Mouse (Mus musculus) hindbrain, embryonic 15.5 days (tissue): ENCODE measurements at regions not wholly inside any gene's neighbourhood (a gene's known extent, or its start where the extent isn't known, plus 50 kb on each side); places are given as distances from the start of the nearest gene placed in this dataset.
A peak's percentile ranks its signal among the peaks of the same experiment; 100 is the strongest.

ENCODE experiments used
- ATAC-seq: fragments of 200-750 bp; cut with Nextera tagmentation; 2 replicates; pipeline ENCODE4 v1.8.0; 2017; ENCODE audit warnings: low read depth, moderate number of reproducible peaks, moderate TSS enrichment; ENCODE audit not compliant: low FRiP score
- H3K27ac ChIP-seq: fragments of 300-500 bp; sonication (generic); replicated peaks from 2 replicates; pipeline ENCODE4 v1.5.1; 2015; ENCODE audit warnings: mild to moderate bottlenecking, inconsistent platforms
- H3K27me3 ChIP-seq: fragments of 300-500 bp; sonication (generic); 2 replicates; pipeline ENCODE4 v1.6.1; 2015; ENCODE audit warnings: control low read depth, inconsistent platforms
- H3K36me3 ChIP-seq: fragments of 300-500 bp; sonication (generic); 2 replicates; pipeline ENCODE4 v1.6.1; 2015; ENCODE audit warnings: control low read depth, inconsistent platforms
- H3K4me1 ChIP-seq: fragments of 300-500 bp; sonication (generic); replicated peaks from 2 replicates; pipeline ENCODE4 v1.6.1; 2015; ENCODE audit warnings: control low read depth, inconsistent platforms
- H3K4me2 ChIP-seq: fragments of 300-500 bp; sonication (generic); 2 replicates; pipeline ENCODE4 v1.6.1; 2015; ENCODE audit warnings: moderate library complexity, mild to moderate bottlenecking, inconsistent platforms
- H3K4me3 ChIP-seq: fragments of 300-500 bp; sonication (generic); 2 replicates; pipeline ENCODE4 v1.5.1; 2015; ENCODE audit warnings: mild to moderate bottlenecking, inconsistent platforms
- H3K9ac ChIP-seq: fragments of 300-500 bp; sonication (generic); 2 replicates; pipeline ENCODE4 v1.6.1; 2015; ENCODE audit warnings: inconsistent platforms
- H3K9me3 ChIP-seq: fragments of 300-500 bp; sonication (generic); 2 replicates; pipeline ENCODE4 v1.6.1; 2016; ENCODE audit warnings: control low read depth, inconsistent platforms
- WGBS: fragments of 180-500 bp; shearing (Covaris S2); methylation state at CpG from one replicate; pipeline ENCODE4 v1.1.7; 2015; 5-methylcytosine and 5-hydroxymethylcytosine counted together

DNA sequence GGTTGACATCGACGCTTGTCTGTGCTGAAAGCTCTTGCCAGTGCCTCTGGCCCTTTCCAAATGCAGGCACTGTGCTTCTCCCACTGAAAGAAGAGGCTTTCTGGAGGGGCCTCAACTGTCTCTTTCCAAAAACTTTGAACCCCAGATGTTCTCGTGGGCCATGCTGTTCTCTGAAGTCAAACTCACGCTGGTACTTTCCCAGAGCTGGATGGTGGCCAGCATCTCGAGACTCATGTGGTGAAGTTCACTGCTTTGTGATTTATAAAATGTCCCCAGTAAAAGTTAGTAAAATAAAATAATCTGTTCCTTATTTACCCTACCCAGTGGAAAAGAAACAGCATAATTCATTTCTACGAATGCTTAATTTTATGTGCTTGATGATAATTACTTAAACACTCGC lies 180.4 kb upstream of the Lyplal1 start:
- no peaks in the 10 kb centered on the region for H3K4me1 ChIP-seq
- 73% methylated on average over 7 of the region's 7 CpGs for WGBS
- no peaks in the 10 kb centered on the region for H3K9me3 ChIP-seq
- no peak overlapping the region for H3K4me3 ChIP-seq
- H3K36me3 ChIP-seq, result no peaks in the 10 kb centered on the region
- H3K9ac ChIP-seq, result no peak overlapping the region
- H3K4me2 ChIP-seq, result no peak overlapping the region
- no peak overlapping the region for H3K27ac ChIP-seq
- no peak for ATAC-seq
- H3K27me3 ChIP-seq, result 0 out of 2 replicates have a peak, but pooled peaks cover 3% of the 10 kb centered on the region

DNA sequence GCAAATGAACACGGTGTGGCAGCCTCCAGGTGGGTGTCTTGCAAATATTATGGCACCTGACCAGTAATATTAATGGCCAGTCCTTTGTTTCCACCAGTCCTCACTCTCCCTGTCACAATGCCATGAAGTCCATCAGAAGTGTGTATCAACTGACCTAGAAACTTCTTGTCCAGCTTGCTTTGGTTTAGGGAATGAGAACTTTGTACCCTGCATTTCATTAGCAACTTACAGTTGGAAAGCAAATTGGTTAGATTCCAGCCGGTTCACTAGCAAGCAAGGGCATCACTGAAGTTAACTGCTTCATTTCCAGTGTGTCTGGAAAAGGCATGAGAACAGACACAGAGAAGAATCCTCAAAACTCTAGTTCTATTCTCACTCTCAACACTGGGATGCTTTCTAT lies 178.1 kb upstream of the Lyplal1 start:
- H3K4me3 ChIP-seq, result no peak overlapping the region
- no peak overlapping the region for H3K4me2 ChIP-seq
- no peaks in the 10 kb centered on the region for H3K36me3 ChIP-seq
- ATAC-seq, result no peak
- H3K27me3 ChIP-seq, result 0 out of 2 replicates have a peak, but pooled peaks cover 3% of the 10 kb centered on the region
- no peak overlapping the region for H3K27ac ChIP-seq
- WGBS, result 71% methylated on average over 2 of the region's 2 CpGs
- H3K9me3 ChIP-seq, result no peaks in the 10 kb centered on the region
- H3K4me1 ChIP-seq, result no peaks in the 10 kb centered on the region
- no peak overlapping the region for H3K9ac ChIP-seq

DNA sequence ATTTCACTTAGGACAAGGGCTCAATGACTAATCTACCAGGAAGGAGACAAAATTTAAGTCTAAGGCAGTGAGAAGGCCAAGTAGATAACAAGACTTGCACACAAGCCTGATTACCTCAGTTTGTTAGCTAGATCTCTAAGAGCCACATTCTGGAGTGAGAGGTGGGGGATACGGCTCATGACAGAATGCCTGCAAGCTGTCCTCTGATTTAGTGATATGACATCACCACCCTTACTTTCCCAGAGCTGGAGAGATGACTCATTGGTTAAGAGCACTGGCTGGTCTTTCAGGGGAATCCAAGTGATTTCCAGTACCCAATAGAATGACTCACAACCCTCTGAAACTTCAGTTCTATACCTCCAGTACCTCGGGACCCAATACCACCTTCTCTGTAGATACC lies 177.5 kb upstream of the Lyplal1 start:
- WGBS, result 87% methylated on average over 2 of the region's 2 CpGs
- no peak for ATAC-seq
- H3K27me3 ChIP-seq, result 0 out of 2 replicates have a peak, but pooled peaks cover 3% of the 10 kb centered on the region
- H3K36me3 ChIP-seq, result no peaks in the 10 kb centered on the region
- H3K4me2 ChIP-seq, result no peak overlapping the region
- no peaks in the 10 kb centered on the region for H3K4me1 ChIP-seq
- no peak overlapping the region for H3K9ac ChIP-seq
- H3K27ac ChIP-seq, result no peak overlapping the region
- H3K4me3 ChIP-seq, result no peak overlapping the region
- no peaks in the 10 kb centered on the region for H3K9me3 ChIP-seq

DNA sequence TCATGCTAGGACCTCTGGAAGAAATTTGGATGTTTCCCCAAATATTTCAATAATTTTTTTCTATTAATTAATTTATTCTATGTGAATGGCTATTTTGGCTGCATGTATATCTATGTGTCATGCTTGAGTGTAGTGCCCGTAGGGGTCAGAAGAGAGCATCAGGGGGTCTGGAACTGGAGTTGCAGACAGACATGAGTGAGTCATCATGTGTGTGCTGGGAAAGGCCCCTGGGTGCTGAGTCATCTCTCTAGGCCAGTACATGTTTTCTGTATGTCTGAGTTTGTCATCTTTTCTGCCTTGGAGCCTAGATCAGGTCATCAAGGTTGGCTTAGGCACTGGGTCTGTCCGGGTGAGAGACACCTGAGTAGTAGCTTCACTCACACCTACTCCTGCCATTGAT lies 172.0 kb upstream of the Lyplal1 start:
- Histone ChIP-seq H3K9me3 (no peaks in the 10 kb centered on the region), H3K27me3 (no peaks in the 10 kb centered on the region), H3K4me2 (no peak overlapping the region), H3K27ac (no peak overlapping the region), H3K9ac (no peak overlapping the region), H3K36me3 (no peaks in the 10 kb centered on the region), H3K4me1 (no peaks in the 10 kb centered on the region), H3K4me3 (no peak overlapping the region)
- no peak for ATAC-seq
- 92% methylated on average over 2 of the region's 2 CpGs for WGBS

DNA sequence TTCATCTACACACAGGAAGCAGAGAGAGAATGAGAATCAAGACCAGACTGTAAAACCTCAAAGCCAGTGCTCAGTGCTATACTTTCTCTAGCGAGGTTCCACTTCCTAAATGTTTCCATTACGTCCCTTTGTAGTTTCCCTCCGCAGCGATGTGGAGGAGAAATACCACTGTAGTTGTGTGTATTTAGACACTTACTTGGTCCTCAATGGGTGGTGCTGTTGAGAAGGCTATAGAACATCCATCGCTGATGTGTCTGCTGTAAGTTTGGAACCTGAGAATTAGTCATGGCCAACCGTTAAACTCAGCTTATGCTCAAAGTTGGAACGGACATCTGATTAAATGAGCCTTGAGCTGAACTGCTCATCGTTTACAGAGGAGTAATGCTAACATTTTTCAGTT lies 170.7 kb upstream of the Lyplal1 start:
- Histone ChIP-seq H3K4me1 (no peaks in the 10 kb centered on the region), H3K9me3 (no peaks in the 10 kb centered on the region), H3K27ac (no peak overlapping the region), H3K4me2 (no peak overlapping the region), H3K27me3 (no peaks in the 10 kb centered on the region), H3K9ac (no peak overlapping the region), H3K4me3 (no peak overlapping the region), H3K36me3 (no peaks in the 10 kb centered on the region)
- no peak for ATAC-seq
- 82% methylated on average over 8 of the region's 8 CpGs for WGBS

DNA sequence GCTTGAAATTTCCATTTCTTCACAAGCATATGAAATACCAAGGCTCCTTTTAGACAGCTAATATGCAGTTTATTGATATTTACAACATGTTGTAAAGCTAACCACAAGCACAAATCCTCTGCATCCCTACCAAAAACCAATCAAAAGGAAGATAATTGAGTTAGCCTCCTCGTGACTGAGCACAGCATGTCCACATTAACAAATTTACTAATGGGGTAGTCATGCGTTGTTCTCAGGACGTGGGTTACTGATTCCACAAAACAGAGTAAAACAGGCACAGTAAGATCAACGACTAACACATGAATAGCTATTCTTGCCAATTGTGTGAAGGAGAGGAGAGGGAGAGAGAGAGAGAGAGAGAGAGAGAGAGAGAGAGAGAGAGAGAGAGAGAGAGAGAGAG lies 169.3 kb upstream of the Lyplal1 start:
- Histone ChIP-seq H3K4me1 (no peaks in the 10 kb centered on the region), H3K27me3 (no peaks in the 10 kb centered on the region)

DNA sequence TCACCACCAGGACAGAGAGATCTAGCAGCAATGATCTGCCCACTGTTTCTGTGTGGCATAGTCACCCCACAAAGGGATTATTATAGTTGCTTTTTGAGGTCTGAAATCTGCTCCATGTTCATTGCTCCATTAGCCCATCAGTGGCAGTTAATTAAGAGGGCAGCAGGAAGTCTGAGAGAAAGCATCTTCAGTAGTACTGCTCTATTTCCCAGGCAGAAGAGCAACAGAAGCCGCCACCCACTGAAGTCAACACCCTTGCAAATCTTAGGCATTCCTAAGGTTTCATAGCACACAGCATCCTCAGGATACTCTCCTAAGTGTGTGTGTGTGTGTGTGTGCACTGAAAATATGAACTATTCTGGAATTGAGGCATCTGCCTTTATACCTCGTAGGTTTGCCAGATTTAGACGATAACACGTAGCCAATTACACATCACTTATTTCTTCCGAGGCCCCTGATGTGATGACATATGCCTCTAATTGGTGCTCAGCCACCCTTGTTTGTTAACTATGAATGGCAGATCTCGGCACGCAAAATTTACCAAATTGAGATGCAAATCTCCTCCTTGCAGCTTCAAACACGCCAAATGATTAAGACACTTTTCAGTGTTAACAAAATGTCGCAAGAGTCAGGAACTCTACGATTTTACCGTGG lies 161.0 kb upstream of the Lyplal1 start:
- no peak for ATAC-seq
- H3K4me2 ChIP-seq, result peak overlapping the region; percentile 46
- no peaks in the 10 kb centered on the region for H3K27me3 ChIP-seq
- H3K9me3 ChIP-seq, result no peaks in the 10 kb centered on the region
- 0 out of 2 replicates have a peak, but pooled peaks cover 4% of the 10 kb centered on the region for H3K4me1 ChIP-seq
- no peak overlapping the region for H3K9ac ChIP-seq
- WGBS, result 27% methylated on average over 11 of the region's 11 CpGs
- peak overlapping the region; percentile 25 for H3K4me3 ChIP-seq
- H3K27ac ChIP-seq, result no peak overlapping the region
- no peaks in the 10 kb centered on the region for H3K36me3 ChIP-seq

More for the DNA sequence above, 169.3 kb upstream of the Lyplal1 start:
- no peak overlapping the region for H3K4me2 ChIP-seq
- no peaks in the 10 kb centered on the region for H3K36me3 ChIP-seq
- WGBS, result 24% methylated on average over 4 of the region's 4 CpGs
- H3K9me3 ChIP-seq, result no peaks in the 10 kb centered on the region
- no peak overlapping the region for H3K4me3 ChIP-seq
- H3K27ac ChIP-seq, result no peak overlapping the region
- no peak for ATAC-seq
- no peak overlapping the region for H3K9ac ChIP-seq

DNA sequence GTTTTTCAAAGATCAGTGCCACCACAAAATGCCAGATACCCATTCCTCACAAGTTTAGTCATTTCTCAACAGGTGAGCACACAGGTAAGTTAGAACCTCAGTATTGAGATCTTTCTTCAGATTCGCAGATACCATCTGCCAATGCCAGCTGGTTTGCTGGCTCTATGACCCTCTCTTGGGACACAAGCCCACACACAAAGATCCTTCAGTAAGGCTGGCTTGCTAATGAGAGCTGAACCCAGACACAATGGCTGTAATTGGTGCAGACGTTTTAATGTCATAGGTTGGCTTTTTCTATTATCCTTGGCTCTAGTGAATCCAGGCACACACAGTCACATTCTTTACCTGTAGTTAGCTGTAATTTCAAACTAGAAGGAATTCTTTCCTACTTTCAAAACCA lies 154.3 kb upstream of the Lyplal1 start:
- Histone ChIP-seq H3K9me3 (no peaks in the 10 kb centered on the region), H3K36me3 (no peaks in the 10 kb centered on the region), H3K4me2 (no peak overlapping the region), H3K9ac (no peak overlapping the region), H3K4me1 (no peaks in the 10 kb centered on the region), H3K27me3 (no peaks in the 10 kb centered on the region), H3K4me3 (no peak overlapping the region), H3K27ac (no peak overlapping the region)
- WGBS, result 58% methylated on average over 2 of the region's 2 CpGs
- ATAC-seq, result no peak

DNA sequence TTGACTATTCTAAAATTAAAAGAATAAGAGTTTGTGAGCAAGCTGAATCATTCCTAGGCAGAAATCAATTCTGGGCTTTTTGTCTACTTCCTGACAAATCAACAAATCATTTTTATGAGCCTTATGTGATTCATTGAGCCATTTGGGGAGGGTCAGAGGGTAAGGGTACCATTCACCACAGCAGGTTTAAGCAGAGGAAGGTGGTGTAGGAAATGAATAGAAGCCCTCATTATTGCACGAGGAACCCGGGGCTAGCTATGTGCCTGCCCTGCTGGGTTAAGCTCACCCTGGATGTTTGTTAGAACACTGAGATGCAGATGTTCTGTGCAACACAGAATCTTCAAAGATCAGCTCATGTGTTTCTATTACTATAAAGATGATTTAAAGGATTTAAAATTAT lies 150.2 kb upstream of the Lyplal1 start:
- no peak overlapping the region for H3K4me3 ChIP-seq
- H3K9ac ChIP-seq, result no peak overlapping the region
- H3K9me3 ChIP-seq, result no peaks in the 10 kb centered on the region
- H3K27ac ChIP-seq, result no peak overlapping the region
- H3K4me2 ChIP-seq, result no peak overlapping the region
- no peaks in the 10 kb centered on the region for H3K27me3 ChIP-seq
- 72% methylated on average over 2 of the region's 2 CpGs for whole genome bisulfite sequencing
- no peak for ATAC-seq
- no peaks in the 10 kb centered on the region for H3K36me3 ChIP-seq
- peaks cover 5% of the 10 kb centered on the region; the same call in 1 of the 2 replicates for H3K4me1 ChIP-seq

DNA sequence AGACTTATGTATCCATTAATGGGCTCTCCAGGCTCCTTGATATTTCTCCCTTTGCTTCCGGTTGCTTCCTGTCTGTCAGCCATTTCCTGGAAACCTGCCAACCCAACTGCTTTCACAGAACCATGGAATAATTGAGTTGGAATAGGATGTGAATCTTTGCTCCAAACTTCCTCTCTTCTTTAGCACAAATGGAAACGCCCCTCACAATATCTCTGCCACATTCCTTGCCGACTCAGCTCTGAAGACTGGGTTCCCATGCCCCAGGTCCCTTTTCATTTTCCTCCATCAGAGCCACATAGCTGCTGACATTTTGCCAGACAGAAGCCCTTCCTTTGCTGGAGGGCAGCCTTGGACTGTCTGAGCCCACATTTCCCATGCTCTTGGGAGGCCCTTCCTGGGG lies 147.5 kb upstream of the Lyplal1 start:
- Histone ChIP-seq H3K9me3 (no peaks in the 10 kb centered on the region), H3K27ac (peak overlapping the region; percentile 48), H3K36me3 (no peaks in the 10 kb centered on the region), H3K4me1 (peaks cover 5% of the 10 kb centered on the region; the same call in 1 of the 2 replicates), H3K9ac (no peak overlapping the region), H3K4me2 (no peak overlapping the region), H3K4me3 (no peak overlapping the region), H3K27me3 (no peaks in the 10 kb centered on the region)
- no peak for ATAC-seq
- WGBS, result 28% methylated on average over 3 of the region's 3 CpGs

DNA sequence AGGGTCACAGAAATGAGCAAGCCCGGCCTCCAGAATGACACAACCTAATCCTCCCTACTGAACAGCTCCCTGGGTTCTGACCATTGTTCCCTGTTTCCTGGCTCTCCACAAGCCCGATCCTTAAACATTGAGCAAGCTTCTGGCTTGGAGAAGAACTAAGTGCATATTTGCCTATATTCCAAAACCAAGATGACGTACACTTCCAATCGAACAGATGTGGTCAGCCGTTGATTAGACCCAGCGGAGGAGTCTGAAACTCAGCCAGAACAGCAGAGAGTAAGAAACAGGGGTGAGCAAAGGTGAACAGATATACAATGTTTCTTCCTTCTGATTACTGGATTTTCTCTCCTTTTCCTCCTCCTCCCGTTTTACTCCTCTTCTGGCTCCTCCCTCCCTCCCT lies 146.8 kb upstream of the Lyplal1 start:
- WGBS, result 76% methylated on average over 7 of the region's 7 CpGs
- no peak overlapping the region for H3K9ac ChIP-seq
- no peak overlapping the region for H3K4me2 ChIP-seq
- ATAC-seq, result no peak
- H3K4me3 ChIP-seq, result no peak overlapping the region
- no peaks in the 10 kb centered on the region for H3K36me3 ChIP-seq
- no peak overlapping the region for H3K27ac ChIP-seq
- H3K4me1 ChIP-seq, result peaks cover 5% of the 10 kb centered on the region; the same call in 1 of the 2 replicates
- no peaks in the 10 kb centered on the region for H3K9me3 ChIP-seq
- no peaks in the 10 kb centered on the region for H3K27me3 ChIP-seq

DNA sequence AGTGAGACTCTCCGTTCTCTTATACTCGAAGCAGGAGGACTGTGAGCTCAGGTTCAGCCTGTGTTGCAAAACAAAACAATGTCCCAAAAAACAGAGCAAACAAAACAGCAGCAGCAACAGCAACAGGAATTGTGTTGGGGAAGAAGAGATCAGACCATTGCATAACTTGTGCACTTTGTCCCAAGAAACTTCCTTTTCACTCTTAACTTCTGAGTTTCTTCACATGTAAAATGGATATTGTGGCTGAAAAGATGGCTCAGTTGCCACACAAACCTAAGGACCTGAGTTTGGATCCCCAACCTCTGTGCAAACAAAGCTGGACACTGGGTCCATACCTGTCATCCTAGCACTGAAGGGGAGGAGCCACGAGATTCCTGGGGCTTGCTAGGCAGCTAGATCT lies 146.1 kb upstream of the Lyplal1 start:
- no peak for ATAC-seq
- 83% methylated on average over 3 of the region's 3 CpGs for WGBS
- Histone ChIP-seq H3K36me3 (no peaks in the 10 kb centered on the region), H3K27ac (no peak overlapping the region), H3K4me1 (peaks cover 5% of the 10 kb centered on the region; the same call in 1 of the 2 replicates), H3K9ac (no peak overlapping the region), H3K4me3 (no peak overlapping the region), H3K9me3 (no peaks in the 10 kb centered on the region), H3K27me3 (no peaks in the 10 kb centered on the region), H3K4me2 (no peak overlapping the region)

DNA sequence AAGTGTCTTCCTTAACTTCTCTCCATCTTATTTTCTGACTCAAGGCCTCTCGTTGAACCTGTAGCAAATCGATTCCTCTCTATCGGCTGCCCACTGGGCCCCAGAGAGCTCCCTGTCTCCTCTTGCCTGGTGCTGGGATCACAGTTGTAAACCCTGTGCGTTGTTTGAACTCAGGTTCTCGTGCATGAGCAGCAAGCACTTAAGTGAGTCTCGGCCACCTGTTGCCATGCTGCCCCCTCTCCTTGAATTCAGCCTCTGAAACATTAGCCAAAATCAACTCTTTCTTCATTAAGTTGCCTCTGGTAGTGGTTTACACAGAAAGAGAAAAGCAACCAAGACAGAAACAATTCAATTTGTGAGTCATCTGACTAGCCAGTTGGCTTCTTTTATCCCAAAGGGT lies 144.9 kb upstream of the Lyplal1 start:
- Histone ChIP-seq H3K9ac (no peak overlapping the region), H3K4me3 (no peak overlapping the region), H3K9me3 (no peaks in the 10 kb centered on the region), H3K4me2 (no peak overlapping the region), H3K27ac (no peak overlapping the region), H3K36me3 (no peaks in the 10 kb centered on the region), H3K4me1 (peaks cover 5% of the 10 kb centered on the region; the same call in 1 of the 2 replicates), H3K27me3 (no peaks in the 10 kb centered on the region)
- WGBS, result 72% methylated on average over 6 of the region's 6 CpGs
- ATAC-seq, result no peak
